Mouse (Mus musculus) cortical plate, adult 2 months (tissue): Measurements from ENCODE around the gene Umad1.

ENCODE experiments used
- CTCF ChIP-seq: fragments of 200-500 bp; IDR thresholded peaks from 2 replicates; pipeline ENCODE4 v1.5.1; 2011; ENCODE audit warnings: mild to moderate bottlenecking, control low read depth, low read length; ENCODE audit not compliant: insufficient read depth; ENCODE audit errors: extremely low read depth
- POLR2A ChIP-seq: fragments of 200-500 bp; IDR thresholded peaks from 2 replicates; pipeline ENCODE4 v1.6.1; 2011; ENCODE audit warnings: mild to moderate bottlenecking, low read length, control low read depth; ENCODE audit not compliant: insufficient read depth; ENCODE audit errors: extremely low read depth

DNA sequence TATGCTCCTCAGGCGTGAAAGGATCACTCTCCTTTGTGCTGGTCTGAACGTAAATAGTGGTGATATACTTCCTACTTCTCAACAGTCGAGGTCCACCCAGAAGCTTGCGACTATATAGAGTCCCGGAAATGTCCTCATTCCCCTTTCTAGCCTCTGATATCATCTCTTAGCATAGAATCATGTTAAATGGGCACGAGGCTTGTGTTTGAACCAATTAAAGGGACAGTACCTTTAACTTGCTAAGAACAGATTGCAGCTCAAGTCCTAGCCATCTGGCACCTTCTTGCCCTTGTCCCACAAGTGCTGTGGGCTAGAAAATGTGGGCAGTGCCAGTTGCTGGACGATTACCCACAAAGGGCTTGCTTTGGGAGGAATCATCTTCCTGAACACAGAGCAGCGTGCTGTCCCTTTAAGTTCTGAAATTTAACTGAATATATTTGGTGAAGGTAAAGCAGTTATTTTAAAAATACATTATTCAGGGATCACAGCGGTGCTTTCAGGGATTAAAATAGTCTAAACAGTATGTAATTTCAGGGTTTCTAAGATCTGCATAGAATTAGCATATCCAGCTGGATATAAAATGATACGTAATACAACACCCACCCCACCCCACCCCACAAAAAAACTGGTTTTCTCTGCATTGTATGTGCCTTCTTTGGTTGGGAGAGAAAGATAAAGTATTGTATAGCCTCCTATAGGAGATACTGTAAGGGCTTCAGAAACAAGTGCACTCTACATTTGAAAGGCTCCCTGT lies 153.9 kb downstream of the Umad1 start:
- no peak for TF ChIP-seq POLR2A
- no peak for TF ChIP-seq CTCF
